Mouse (Mus musculus) B cell, adult 62 days (primary cell): ENCODE data around the gene Tlr2. TPM values are rescaled to one million over a fixed set of nuclear protein-coding genes. Genes with fewer than 3 reads are reported as not detected.

Experiments used
- total RNA-seq: library from RNA; stranded (reverse); gene quantifications from 4 replicates; pipeline ENCODE4 v1.2.4, GENCODE M21; 2023

Gene Tlr2
- 6.6 to 8.3 TPM (median 6.7 TPM) in 4 replicates for total RNA-seq

GRCm38 (mm10) chr3:83841095-83841850 is at the start of gene Tlr2:
TSS of gene Tlr2 (minus strand) at chr3:83841767.

Other genes with a start within 250 kb of the Tlr2 start
- not detected in 4 replicates for gene Sfrp2, start 75.4 kb downstream of the Tlr2 start, total RNA-seq
- gene Tmem131l, start 198.4 kb upstream of the Tlr2 start, total RNA-seq = 566 to 606 TPM (median 585 TPM) in 4 replicates